Mouse (Mus musculus): ENCODE measurements around the gene Prkaca.

The Prkaca gene

GRCm38 (mm10) chr8:83972150-83973120 lies at the start of gene Prkaca:
TSS of gene Prkaca (plus strand) at chr8:83972993.
- DNase-seq (ENCODE audit: low read depth): peak; percentile 97

- no peak for DNase-seq (ENCODE audit: low read depth)
Measured at GRCm38 (mm10) chr8:83924585-83924984, 48.2 kb upstream of the Prkaca start.

GRCm38 (mm10) chr8:83926266-83926665 lies 46.5 kb upstream of the Prkaca start:
- no peak for DNase-seq (ENCODE audit: low read depth)

GRCm38 (mm10) chr8:83934222-83934621 lies 38.6 kb upstream of the Prkaca start:
- DNase-seq (ENCODE audit: low read depth): no peak

- no peak for DNase-seq (ENCODE audit: low read depth)
Measured at GRCm38 (mm10) chr8:83934994-83935393, 37.8 kb upstream of the Prkaca start.

GRCm38 (mm10) chr8:83935435-83935834 lies 37.4 kb upstream of the Prkaca start:
- no peak for DNase-seq (ENCODE audit: low read depth)

GRCm38 (mm10) chr8:83937645-83938044 lies 35.1 kb upstream of the Prkaca start:
- no peak for DNase-seq (ENCODE audit: low read depth)

GRCm38 (mm10) chr8:83938330-83938729 lies 34.5 kb upstream of the Prkaca start:
- DNase-seq (ENCODE audit: low read depth): no peak

GRCm38 (mm10) chr8:83941066-83941677 lies 31.6 kb upstream of the Prkaca start:
- DNase-seq (ENCODE audit: low read depth): no peak

GRCm38 (mm10) chr8:83942446-83942845 lies 30.3 kb upstream of the Prkaca start:
- DNase-seq (ENCODE audit: low read depth): no peak

- DNase-seq (ENCODE audit: low read depth): no peak
Measured at GRCm38 (mm10) chr8:83945540-83945939, 27.3 kb upstream of the Prkaca start.

- DNase-seq (ENCODE audit: low read depth): no peak
Measured at GRCm38 (mm10) chr8:83954749-83955105, 18.1 kb upstream of the Prkaca start.

GRCm38 (mm10) chr8:83955106-83955957 lies 17.5 kb upstream of the Prkaca start, which contains the start of the genes Gm10644 and Asf1b:
TSS of gene Gm10644 (minus strand) at chr8:83955205.
TSS of gene Asf1b (plus strand) at chr8:83955507.
- peak; percentile 99 for DNase-seq (ENCODE audit: low read depth)

- no peak for DNase-seq (ENCODE audit: low read depth)
Measured at GRCm38 (mm10) chr8:83955958-83956218, 16.9 kb upstream of the Prkaca start.

- peak; percentile 63 for DNase-seq (ENCODE audit: low read depth)
Measured at GRCm38 (mm10) chr8:83956789-83957188, 16.0 kb upstream of the Prkaca start.

- no peak for DNase-seq (ENCODE audit: low read depth)
Measured at GRCm38 (mm10) chr8:83964015-83964765, 8.6 kb upstream of the Prkaca start.

GRCm38 (mm10) chr8:83967701-83968100 lies 5.1 kb upstream of the Prkaca start:
- no peak for DNase-seq (ENCODE audit: low read depth)

GRCm38 (mm10) chr8:83971121-83971520 lies 1.7 kb upstream of the Prkaca start:
- no peak for DNase-seq (ENCODE audit: low read depth)

GRCm38 (mm10) chr8:83971661-83972060 lies 1.1 kb upstream of the Prkaca start:
- no peak for DNase-seq (ENCODE audit: low read depth)

- peak; percentile 23 for DNase-seq (ENCODE audit: low read depth)
Measured at GRCm38 (mm10) chr8:83973161-83974031, 603 bp downstream of the Prkaca start.

GRCm38 (mm10) chr8:83974521-83974920 lies 1.7 kb downstream of the Prkaca start:
- DNase-seq (ENCODE audit: low read depth): no peak
